Mouse (Mus musculus): ENCODE results near the gene Rusc2. TPM values are rescaled to one million over a fixed set of nuclear protein-coding genes. Genes with fewer than 3 reads are reported as not detected.

Rusc2 gene
- polyA plus RNA-seq, 1 experiment: 13.0 TPM

- Histone ChIP-seq H3K27ac (replicated peaks; ENCODE audit: low read depth, low read length) (no peak overlapping the region), H3K4me1 (ENCODE audit: control insufficient read depth, insufficient read depth, insufficient read length, low read length) (no peaks in the 10 kb centered on the region), H3K4me3 (ENCODE audit: insufficient read depth, low read depth, low read length) (no peak overlapping the region)
These were observed 88.5 kb downstream of the Rusc2 start for GRCm38 (mm10) chr4:43470301-43470700.

- Histone ChIP-seq H3K27ac (replicated peaks; ENCODE audit: low read depth, low read length) (no peak overlapping the region), H3K4me3 (ENCODE audit: insufficient read depth, low read depth, low read length) (no peak overlapping the region), H3K4me1 (ENCODE audit: control insufficient read depth, insufficient read depth, insufficient read length, low read length) (no peaks in the 10 kb centered on the region)
These were observed 91.9 kb downstream of the Rusc2 start for GRCm38 (mm10) chr4:43473636-43474035.

GRCm38 (mm10) chr4:43476604-43477003 lies 94.8 kb downstream of the Rusc2 start:
- no peak overlapping the region for H3K4me3 ChIP-seq (ENCODE audit: insufficient read depth, low read depth, low read length)
- no peak overlapping the region for H3K27ac ChIP-seq (replicated peaks; ENCODE audit: low read depth, low read length)
- H3K4me1 ChIP-seq (ENCODE audit: control insufficient read depth, insufficient read depth, insufficient read length, low read length): no peaks in the 10 kb centered on the region

Other genes starting within 250 kb of the Rusc2 start
- gene Atp8b5, start 114.8 kb upstream of the Rusc2 start, polyA plus RNA-seq (2012; ENCODE audit: insufficient read depth, insufficient read length, missing spikeins): 0.24 TPM in 1 of 2 replicates, not detected in the other
- gene Fam166b, start 47.2 kb downstream of the Rusc2 start, polyA plus RNA-seq (2012; ENCODE audit: insufficient read depth, insufficient read length, missing spikeins): not detected in 2 replicates
- 33.8 and 37.9 TPM in 2 replicates for gene Tesk1, start 60.0 kb downstream of the Rusc2 start, polyA plus RNA-seq (2012; ENCODE audit: insufficient read depth, insufficient read length, missing spikeins)
- gene Cd72, start 72.6 kb downstream of the Rusc2 start, polyA plus RNA-seq (2012; ENCODE audit: insufficient read depth, insufficient read length, missing spikeins): 1.5 and 1.9 TPM in 2 replicates
- gene Sit1, start 101.8 kb downstream of the Rusc2 start, polyA plus RNA-seq (2012; ENCODE audit: insufficient read depth, insufficient read length, missing spikeins): not detected in 2 replicates
- 31.3 and 34.0 TPM in 2 replicates for gene Ccdc107, start 110.9 kb downstream of the Rusc2 start, polyA plus RNA-seq (2012; ENCODE audit: insufficient read depth, insufficient read length, missing spikeins)
- gene Arhgef39, start 117.7 kb downstream of the Rusc2 start, polyA plus RNA-seq (2012; ENCODE audit: insufficient read depth, insufficient read length, missing spikeins): not detected in 2 replicates
- gene Car9, start 125.0 kb downstream of the Rusc2 start, polyA plus RNA-seq (2012; ENCODE audit: insufficient read depth, insufficient read length, missing spikeins): not detected in 2 replicates
- 148 and 245 TPM in 2 replicates for gene Tpm2, start 141.8 kb downstream of the Rusc2 start, polyA plus RNA-seq (2012; ENCODE audit: insufficient read depth, insufficient read length, missing spikeins)
- gene Creb3, start 180.4 kb downstream of the Rusc2 start, polyA plus RNA-seq (2012; ENCODE audit: insufficient read depth, insufficient read length, missing spikeins): 18.1 TPM in 2 replicates
- gene Tln1, start 180.7 kb downstream of the Rusc2 start, polyA plus RNA-seq (2012; ENCODE audit: insufficient read depth, insufficient read length, missing spikeins): 55.6 and 61.1 TPM in 2 replicates
- gene Rgp1, start 196.7 kb downstream of the Rusc2 start, polyA plus RNA-seq (2012; ENCODE audit: insufficient read depth, insufficient read length, missing spikeins): 14.6 and 17.2 TPM in 2 replicates
- 2.3 and 3.6 TPM in 2 replicates for gene Gba2, start 196.9 kb downstream of the Rusc2 start, polyA plus RNA-seq (2012; ENCODE audit: insufficient read depth, insufficient read length, missing spikeins)
- 1.5 TPM in 1 of 2 replicates, not detected in the other for gene Msmp, start 202.5 kb downstream of the Rusc2 start, polyA plus RNA-seq (2012; ENCODE audit: insufficient read depth, insufficient read length, missing spikeins)
- 10.8 and 16.4 TPM in 2 replicates for gene Npr2, start 250.0 kb downstream of the Rusc2 start, polyA plus RNA-seq (2012; ENCODE audit: insufficient read depth, insufficient read length, missing spikeins)

Data from brown adipose tissue, adult 24 weeks (tissue).